Mouse (Mus musculus) neutrophil, adult 59 days (primary cell): ENCODE data around the gene Kcnh8. TPM values are rescaled to one million over a fixed set of nuclear protein-coding genes. Genes with fewer than 3 reads are reported as not detected.

Experiments used
- total RNA-seq, 2 experiments: library from RNA; stranded (reverse); gene quantifications; 1 replicate in 1 of 2; 2 replicates in 1 of 2; pipeline ENCODE4 v1.2.4; 2023

Kcnh8 gene
- not detected for total RNA-seq

DNA sequence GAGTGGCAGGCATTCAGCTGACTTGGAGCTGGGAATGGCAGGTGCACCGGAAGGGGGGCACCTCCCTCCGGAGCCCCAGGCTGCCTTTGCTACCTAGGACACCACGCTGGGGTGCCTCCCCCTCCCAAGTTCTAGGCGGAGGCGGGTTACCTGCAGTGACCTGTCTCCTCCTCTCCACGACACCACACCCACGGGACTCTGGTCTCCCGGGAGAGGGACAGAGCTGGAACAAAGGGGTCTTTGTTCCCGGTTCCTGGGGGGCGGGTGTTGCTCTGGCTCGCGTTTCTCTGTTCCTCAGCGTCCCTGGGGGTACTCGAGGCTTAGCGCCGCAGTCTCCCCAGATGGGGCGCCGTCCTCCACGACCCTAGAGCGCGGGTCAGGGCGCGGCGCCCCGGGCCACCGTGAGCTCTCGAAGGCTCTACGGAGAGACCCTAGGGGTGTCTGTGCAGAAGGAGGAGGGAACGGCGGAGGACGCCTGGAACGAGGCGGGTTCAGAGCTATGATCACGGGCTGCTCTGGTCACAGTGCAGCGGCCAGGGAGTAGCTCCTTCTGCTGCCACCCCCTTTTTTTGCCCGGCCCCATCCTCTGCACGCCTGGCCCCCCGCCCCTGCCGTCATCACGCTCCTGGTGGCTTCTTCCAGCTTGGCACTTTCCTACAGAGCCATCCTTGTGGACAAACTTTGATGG, at the start of gene Kcnh8:
Gene Kcnh8, plus strand, starts transcription at position 617 of the 688 bp plus-strand sequence.

